Mouse (Mus musculus) E14TG2a.4 (cell line): Measurements from ENCODE around the gene Ttc38.
A peak's percentile ranks its signal among the peaks of the same experiment; 100 is the strongest.

Source experiments
- H3K27me3 ChIP-seq: 2 replicates; pipeline ENCODE4 v1.6.1; 2014; ENCODE audit warnings: low read length, control low read depth; ENCODE audit not compliant: insufficient read depth
- H3K36me3 ChIP-seq: 2 replicates; pipeline ENCODE4 v1.6.1; 2014; ENCODE audit warnings: low read length, control low read depth; ENCODE audit not compliant: insufficient read depth
- H3K4me1 ChIP-seq: replicated peaks from 2 replicates; pipeline ENCODE4 v1.6.1; 2014; ENCODE audit warnings: low read depth, low read length, control low read depth
- H3K4me3 ChIP-seq: replicated peaks from 2 replicates; pipeline ENCODE4 v1.5.1; 2014; ENCODE audit warnings: mild to moderate bottlenecking, low read length
- H3K9me3 ChIP-seq: 2 replicates; pipeline ENCODE4 v1.6.1; 2014; ENCODE audit warnings: low read length, control low read depth
- CTCF ChIP-seq: conservative IDR thresholded peaks from 2 replicates; pipeline ENCODE4 v1.5.1; 2014; ENCODE audit warnings: low read length
- NANOG ChIP-seq: IDR thresholded peaks from 2 replicates; pipeline ENCODE4 v1.6.1; 2014; ENCODE audit warnings: borderline replicate concordance, low read length, mixed read lengths
- POU5F1 ChIP-seq: IDR thresholded peaks from 2 replicates; pipeline ENCODE4 v1.6.1; 2014; ENCODE audit warnings: low read length, borderline replicate concordance

The Ttc38 gene

GRCm38 (mm10) chr15:85810806-85811521 is 21.1 kb upstream of the Ttc38 start:
- Histone ChIP-seq H3K9me3 (peaks cover 15% of the 10 kb centered on the region), H3K4me3 (peak overlapping the region; percentile 88), H3K36me3 (peaks cover 23% of the 10 kb centered on the region), H3K27me3 (peaks cover 14% of the 10 kb centered on the region), H3K4me1 (peaks cover 30% of the 10 kb centered on the region)
- TF ChIP-seq CTCF (no peak), NANOG (no peak), POU5F1 (no peak)

GRCm38 (mm10) chr15:85811535-85812277 is 20.4 kb upstream of the Ttc38 start, which contains the start of gene Cdpf1:
Gene Cdpf1, minus strand, starts transcription at chr15:85811697.
- Histone ChIP-seq H3K9me3 (peaks cover 21% of the 10 kb centered on the region), H3K27me3 (peaks cover 20% of the 10 kb centered on the region), H3K36me3 (peaks cover 23% of the 10 kb centered on the region), H3K4me3 (peak within 1 kb of the TSS; percentile 88), H3K4me1 (peaks cover 30% of the 10 kb centered on the region)
- TF ChIP-seq CTCF (no peak), NANOG (no peak), POU5F1 (no peak)

- peaks cover 8% of the 10 kb centered on the region for H3K36me3 ChIP-seq
- H3K27me3 ChIP-seq: peaks cover 32% of the 10 kb centered on the region
- H3K9me3 ChIP-seq: peaks cover 21% of the 10 kb centered on the region
- no peak for TF ChIP-seq POU5F1
- TF ChIP-seq NANOG: peak; percentile 89
- no peak overlapping the region for H3K4me3 ChIP-seq
- H3K4me1 ChIP-seq: peaks cover 30% of the 10 kb centered on the region
These were observed 18.7 kb upstream of the Ttc38 start for GRCm38 (mm10) chr15:85813428-85813827.

- no peak for TF ChIP-seq POU5F1
- no peak for TF ChIP-seq CTCF
- no peak for TF ChIP-seq NANOG
- H3K9me3 ChIP-seq: 0 out of 2 replicates have a peak, but pooled peaks cover 2% of the 10 kb centered on the region
- peak within 1 kb of the TSS; percentile 76 for H3K4me3 ChIP-seq
- no peaks in the 10 kb centered on the region for H3K36me3 ChIP-seq
- H3K27me3 ChIP-seq: peaks cover 65% of the 10 kb centered on the region
- H3K4me1 ChIP-seq: peaks cover 10% of the 10 kb centered on the region; the same call in 1 of the 2 replicates
These were observed 10.7 kb upstream of the Ttc38 start, which contains the start of gene Pkdrej for GRCm38 (mm10) chr15:85821203-85822010. Gene Pkdrej, minus strand, starts transcription at chr15:85821734.

GRCm38 (mm10) chr15:85822011-85822359 is 10.1 kb upstream of the Ttc38 start:
- Histone ChIP-seq H3K36me3 (no peaks in the 10 kb centered on the region), H3K4me3 (peak overlapping the region; percentile 76)
- TF ChIP-seq NANOG: no peak
- no peak for TF ChIP-seq CTCF
- no peak for TF ChIP-seq POU5F1

GRCm38 (mm10) chr15:85826676-85827075 is 5.4 kb upstream of the Ttc38 start:
- Histone ChIP-seq H3K4me3 (no peak overlapping the region), H3K9me3 (no peaks in the 10 kb centered on the region), H3K4me1 (peaks cover 18% of the 10 kb centered on the region), H3K36me3 (no peaks in the 10 kb centered on the region), H3K27me3 (peaks cover 27% of the 10 kb centered on the region)
- no peak for TF ChIP-seq CTCF
- TF ChIP-seq POU5F1: no peak
- no peak for TF ChIP-seq NANOG

More at GRCm38 (mm10) chr15:85822011-85822359, 10.1 kb upstream of the Ttc38 start:
- H3K27me3 ChIP-seq: peaks cover 62% of the 10 kb centered on the region
- no peaks in the 10 kb centered on the region for H3K9me3 ChIP-seq
- peaks cover 10% of the 10 kb centered on the region; the same call in 1 of the 2 replicates for H3K4me1 ChIP-seq

- H3K4me3 ChIP-seq: no peak overlapping the region
- H3K4me1 ChIP-seq: peaks cover 23% of the 10 kb centered on the region
- no peaks in the 10 kb centered on the region for H3K9me3 ChIP-seq
- H3K36me3 ChIP-seq: no peaks in the 10 kb centered on the region
- peaks cover 20% of the 10 kb centered on the region for H3K27me3 ChIP-seq
- TF ChIP-seq CTCF (no peak), POU5F1 (no peak), NANOG (no peak)
These were observed 4.0 kb upstream of the Ttc38 start for GRCm38 (mm10) chr15:85828071-85828470.

GRCm38 (mm10) chr15:85829470-85829869 is 2.6 kb upstream of the Ttc38 start:
- peaks cover 23% of the 10 kb centered on the region for H3K4me1 ChIP-seq
- no peaks in the 10 kb centered on the region for H3K9me3 ChIP-seq
- H3K27me3 ChIP-seq: peaks cover 10% of the 10 kb centered on the region
- TF ChIP-seq NANOG (no peak), POU5F1 (no peak), CTCF (no peak)
- no peaks in the 10 kb centered on the region for H3K36me3 ChIP-seq
- H3K4me3 ChIP-seq: no peak overlapping the region
